Mouse (Mus musculus): ENCODE data around the gene Katnbl1.

GRCm38 (mm10) chr2:112445511-112445910, 66.5 kb downstream of the Katnbl1 start:
- TF ChIP-seq GATA1 (IDR thresholded peaks at IDR 0.05; ENCODE audit: low read length) (no peak), TAL1 (IDR thresholded peaks at IDR 0.05; ENCODE audit: low read length) (no peak)

Measured in erythroblast, embryonic 14.5 days (primary cell).